Mouse (Mus musculus): ENCODE data around the gene Abcg2. TPM values are rescaled to one million over a fixed set of nuclear protein-coding genes. Genes with fewer than 3 reads are reported as not detected.

Abcg2 gene
- 87.8 TPM for polyA plus RNA-seq (2014; fragmentation: Illumina TruSeq; extraction: RNeasy Lipid Tissue Mini Kit (QIAGEN cat#74804); ENCODE audit: low read depth, low replicate concordance)

DNA sequence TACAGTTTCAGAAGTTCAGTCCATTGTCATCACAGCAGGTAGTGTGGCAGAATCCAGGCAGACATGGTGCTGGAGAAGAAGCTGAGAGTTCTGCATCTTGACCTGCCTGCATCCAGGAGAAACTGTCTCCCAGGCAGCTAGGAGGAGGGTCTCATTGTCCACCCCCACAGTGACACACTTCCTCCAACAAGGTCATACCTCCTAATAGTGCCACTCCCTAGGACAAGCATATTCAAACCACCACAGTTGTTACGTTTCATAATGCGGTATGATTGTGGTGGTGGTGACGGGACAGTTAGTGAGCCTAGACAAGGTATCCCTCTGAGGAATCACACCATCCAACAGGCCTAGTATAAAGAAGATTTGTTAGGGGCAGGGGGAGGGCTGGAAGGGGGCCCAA lies at the start of gene Abcg2:
Gene Abcg2 (plus strand): TSS at position 301 of the 400 bp plus-strand sequence.

Other genes starting within 250 kb of the Abcg2 start
- 0.64 TPM for gene Vmn1r30, start 141.1 kb upstream of the Abcg2 start, polyA plus RNA-seq (2014; fragmentation: Illumina TruSeq; extraction: RNeasy Lipid Tissue Mini Kit (QIAGEN cat#74804); ENCODE audit: low read depth, low replicate concordance)
- 2.3 TPM for gene Vmn1r31, start 109.2 kb upstream of the Abcg2 start, polyA plus RNA-seq (2014; fragmentation: Illumina TruSeq; extraction: RNeasy Lipid Tissue Mini Kit (QIAGEN cat#74804); ENCODE audit: low read depth, low replicate concordance)
- gene Herc3, start 246.9 kb downstream of the Abcg2 start, polyA plus RNA-seq (2014; fragmentation: Illumina TruSeq; extraction: RNeasy Lipid Tissue Mini Kit (QIAGEN cat#74804); ENCODE audit: low read depth, low replicate concordance): 4.7 TPM